Mouse (Mus musculus) lung, postnatal 0 days (tissue): ENCODE measurements around the gene Papln. TPM values are rescaled to one million over a fixed set of nuclear protein-coding genes. Genes with fewer than 3 reads are reported as not detected.

Experiments used
- ATAC-seq: fragments of 200-750 bp; cut with Nextera tagmentation; 2 replicates; pipeline ENCODE4 v1.8.0; 2017; ENCODE audit warnings: moderate library complexity
- DNase-seq: peaks from one replicate; pipeline ENCODE4 v3.0.0-alpha.2; 2016; ENCODE audit warnings: low spot score
- H3K27ac ChIP-seq: fragments of 300-500 bp; sonication (generic); 2 replicates; pipeline ENCODE4 v1.5.1; 2014; ENCODE audit warnings: antibody characterized with exemption, mild to moderate bottlenecking, low read length, mixed read lengths
- H3K27me3 ChIP-seq: fragments of 300-500 bp; sonication (generic); replicated peaks from 2 replicates; pipeline ENCODE4 v1.6.1; 2014; ENCODE audit warnings: low read length, mixed read lengths; ENCODE audit not compliant: insufficient read depth
- H3K36me3 ChIP-seq: fragments of 300-500 bp; sonication (generic); 2 replicates; pipeline ENCODE4 v1.6.1; 2014; ENCODE audit warnings: low read length, mixed read lengths; ENCODE audit not compliant: insufficient read depth
- H3K4me1 ChIP-seq: fragments of 300-500 bp; sonication (generic); 2 replicates; pipeline ENCODE4 v1.6.1; 2014; ENCODE audit warnings: antibody characterized with exemption, low read depth, low read length, mixed read lengths; ENCODE audit not compliant: insufficient read depth
- H3K4me2 ChIP-seq: fragments of 300-500 bp; sonication (generic); replicated peaks from 2 replicates; pipeline ENCODE4 v1.6.1; 2014; ENCODE audit warnings: low read depth, mild to moderate bottlenecking, low read length, moderate library complexity, mixed read lengths
- H3K4me3 ChIP-seq: fragments of 300-500 bp; sonication (generic); 2 replicates; pipeline ENCODE4 v1.5.1; 2014; ENCODE audit warnings: low read depth, low read length
- H3K9ac ChIP-seq: fragments of 300-500 bp; sonication (generic); replicated peaks from 2 replicates; pipeline ENCODE4 v1.6.1; 2014; ENCODE audit warnings: low read depth, mild to moderate bottlenecking
- H3K9me3 ChIP-seq: fragments of 300-500 bp; sonication (generic); 2 replicates; pipeline ENCODE4 v1.6.1; 2016; ENCODE audit warnings: low read length, mixed read lengths
- CTCF ChIP-seq: IDR thresholded peaks from 2 replicates; pipeline ENCODE4 v1.5.1; 2016; ENCODE audit warnings: antibody characterized with exemption, mild to moderate bottlenecking
- EP300 ChIP-seq: IDR thresholded peaks from 2 replicates; pipeline ENCODE4 v1.6.1; 2016; ENCODE audit warnings: antibody characterized with exemption, mild to moderate bottlenecking, control low read depth
- WGBS: fragments of 180-500 bp; shearing (Covaris S2); extraction: QIAGEN DNeasy Blood & Tissue Kit; methylation state at CpG from one replicate; pipeline ENCODE4 v1.1.7; 2014; 5-methylcytosine and 5-hydroxymethylcytosine counted together
- polyA plus RNA-seq: library from polyadenylated mRNA; unstranded; fragments of >200 nt; fragmentation: Nextera tagmentation; extraction: Ambion mirVana; gene quantifications from 2 replicates; pipeline ENCODE4 v1.2.1, GENCODE M21; 2015

Gene Papln
- polyA plus RNA-seq, 1 experiment from 2014 or later: 0.29 TPM

- peak; percentile 13; the same call in 1 of the 2 replicates for ATAC-seq
- Histone ChIP-seq H3K4me1 (peaks cover 6% of the 10 kb centered on the region; the same call in 1 of the 2 replicates), H3K9ac (peak overlapping the region; percentile 16; the same call in 1 of the 2 replicates), H3K36me3 (no peaks in the 10 kb centered on the region), H3K27me3 (no peaks in the 10 kb centered on the region), H3K4me2 (peak overlapping the region; percentile 67), H3K9me3 (no peaks in the 10 kb centered on the region), H3K27ac (no peak overlapping the region), H3K4me3 (peak overlapping the region; percentile 27; the same call in 1 of the 2 replicates)
- WGBS: 4% methylated on average over 14 of the region's 14 CpGs
- no peak for DNase-seq
- TF ChIP-seq CTCF (no peak), EP300 (no peak)
These were observed 571 bp downstream of the Papln start for GRCm38 (mm10) chr12:83764044-83764365.

- WGBS: 74% methylated on average over 10 of the region's 10 CpGs
- Histone ChIP-seq H3K4me1 (peaks cover 6% of the 10 kb centered on the region; the same call in 1 of the 2 replicates), H3K9me3 (no peaks in the 10 kb centered on the region), H3K9ac (no peak overlapping the region), H3K27ac (no peak overlapping the region), H3K4me3 (no peak overlapping the region), H3K27me3 (no peaks in the 10 kb centered on the region), H3K4me2 (no peak overlapping the region), H3K36me3 (no peaks in the 10 kb centered on the region)
- ATAC-seq (no peak), DNase-seq (no peak)
- TF ChIP-seq EP300 (no peak), CTCF (no peak)
These were observed 1.1 kb downstream of the Papln start for GRCm38 (mm10) chr12:83764519-83764918.

GRCm38 (mm10) chr12:83765965-83766603 is 2.6 kb downstream of the Papln start:
- Histone ChIP-seq H3K9ac (no peak overlapping the region), H3K9me3 (no peaks in the 10 kb centered on the region), H3K4me3 (no peak overlapping the region), H3K4me1 (peaks cover 6% of the 10 kb centered on the region; the same call in 1 of the 2 replicates), H3K27me3 (no peaks in the 10 kb centered on the region), H3K27ac (no peak overlapping the region), H3K36me3 (no peaks in the 10 kb centered on the region), H3K4me2 (no peak overlapping the region)
- WGBS: 76% methylated on average over 13 of the region's 13 CpGs
- DNase-seq (no peak), ATAC-seq (no peak)
- TF ChIP-seq EP300: no peak
- TF ChIP-seq CTCF: no peak

DNA sequence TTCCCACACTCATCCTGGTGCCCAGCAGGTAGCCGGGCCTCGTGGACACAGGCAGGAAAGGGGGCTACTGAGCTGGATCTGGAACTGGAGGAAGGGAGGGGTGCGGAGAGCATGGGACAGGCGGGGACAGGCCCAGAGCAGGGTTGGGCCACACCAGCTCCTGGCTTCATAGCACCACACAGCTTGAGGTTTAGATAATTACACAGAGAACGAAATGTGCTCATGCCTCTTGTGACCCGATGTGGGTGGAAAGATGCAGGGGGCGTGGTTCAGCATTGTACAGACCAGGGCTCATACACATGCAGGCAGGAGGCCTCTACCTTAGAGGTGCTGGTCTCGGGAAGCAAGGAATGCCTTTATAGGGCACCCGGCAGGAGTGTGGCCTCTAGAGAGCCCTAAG is 4.4 kb downstream of the Papln start:
- Histone ChIP-seq H3K4me3 (no peak overlapping the region), H3K4me2 (no peak overlapping the region), H3K9me3 (no peaks in the 10 kb centered on the region), H3K9ac (no peak overlapping the region), H3K4me1 (peaks cover 6% of the 10 kb centered on the region; the same call in 1 of the 2 replicates), H3K36me3 (no peaks in the 10 kb centered on the region), H3K27ac (no peak overlapping the region), H3K27me3 (no peaks in the 10 kb centered on the region)
- 71% methylated on average over 9 of the region's 9 CpGs for WGBS
- DNase-seq (no peak), ATAC-seq (0 out of 2 replicates have a peak, but pooled peaks have one; percentile 4)
- TF ChIP-seq CTCF (no peak), EP300 (no peak)

DNA sequence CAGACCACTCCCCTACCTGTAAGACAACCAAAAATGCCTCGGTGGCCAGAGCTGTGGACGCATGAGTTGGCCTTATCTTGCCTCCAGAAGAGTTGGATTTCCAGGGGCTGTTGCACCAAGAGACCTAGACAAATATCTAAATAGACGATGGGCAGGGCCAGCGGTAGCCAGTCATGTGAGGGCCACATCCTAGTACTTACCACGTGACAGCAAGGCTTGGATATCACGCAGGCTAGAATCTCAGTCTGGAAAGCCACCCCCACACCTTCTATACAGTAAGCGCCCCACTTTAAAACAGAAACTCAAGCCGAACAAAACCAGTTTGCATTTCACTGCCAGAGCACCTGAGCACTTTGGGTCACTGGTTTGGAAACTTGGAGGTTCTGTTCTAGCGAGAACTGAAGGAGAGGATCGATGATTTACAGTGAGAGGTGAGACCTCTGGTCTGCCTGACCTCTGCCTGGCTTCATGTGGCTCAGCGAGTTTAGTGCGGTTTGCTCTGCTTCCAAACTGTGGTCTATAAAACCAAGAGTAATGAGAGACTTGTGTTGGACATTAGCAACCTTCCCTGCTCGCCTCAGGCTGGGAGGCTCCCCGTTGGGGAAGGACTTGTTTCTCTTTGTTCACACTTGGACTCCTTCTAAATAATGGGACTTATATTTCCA is 4.9 kb downstream of the Papln start:
- no peaks in the 10 kb centered on the region for H3K27me3 ChIP-seq
- no peak overlapping the region for H3K4me3 ChIP-seq
- ATAC-seq: no peak
- 59% methylated on average over 14 of the region's 14 CpGs for whole genome bisulfite sequencing
- no peak for TF ChIP-seq EP300
- TF ChIP-seq CTCF: no peak
- H3K36me3 ChIP-seq: no peaks in the 10 kb centered on the region
- DNase-seq: no peak
- H3K4me1 ChIP-seq: peaks cover 3% of the 10 kb centered on the region; the same call in 1 of the 2 replicates
- no peak overlapping the region for H3K27ac ChIP-seq
- no peak overlapping the region for H3K9ac ChIP-seq
- no peaks in the 10 kb centered on the region for H3K9me3 ChIP-seq
- no peak overlapping the region for H3K4me2 ChIP-seq

DNA sequence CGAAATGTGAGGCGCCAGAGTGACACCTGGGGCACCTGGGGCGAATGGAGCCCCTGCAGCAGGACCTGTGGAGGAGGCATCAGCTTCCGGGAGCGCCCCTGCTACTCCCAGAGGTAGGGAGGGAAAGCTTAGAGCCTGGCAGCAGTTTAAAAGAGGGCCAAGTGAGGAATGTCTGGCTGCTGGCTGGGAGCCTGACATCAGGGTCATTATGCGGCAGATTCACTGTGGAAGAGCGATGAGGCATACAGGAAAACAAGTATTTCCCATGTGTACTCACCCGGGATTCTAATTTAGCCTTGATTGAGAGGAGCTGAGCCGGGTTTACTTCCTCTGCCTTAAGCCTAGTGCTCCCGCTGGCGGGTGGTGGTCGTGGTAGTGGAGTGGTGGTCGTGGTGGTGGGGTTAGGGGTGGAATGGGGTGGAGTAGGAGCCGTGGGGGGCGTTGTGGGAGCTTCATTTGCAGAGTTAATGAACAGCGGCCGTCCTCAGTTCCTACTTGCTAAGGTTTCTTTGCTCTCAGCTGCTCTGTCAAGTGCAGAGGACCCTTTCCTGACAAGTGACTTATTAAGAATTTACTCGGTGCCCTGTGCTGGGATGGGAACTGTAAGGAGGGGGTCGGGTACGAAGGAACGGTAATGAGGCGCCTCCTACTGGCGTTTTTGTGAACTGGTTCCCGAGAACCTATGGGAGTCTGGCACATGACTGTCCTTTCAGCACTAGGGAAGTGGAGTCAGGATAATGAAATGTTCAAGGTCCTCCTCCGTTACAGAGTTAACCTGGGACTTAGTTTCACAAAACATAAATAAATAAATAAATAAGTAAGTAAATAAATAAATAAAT is 7.2 kb downstream of the Papln start:
- TF ChIP-seq CTCF: peak; percentile 83
- TF ChIP-seq EP300: no peak
- no peaks in the 10 kb centered on the region for H3K36me3 ChIP-seq
- H3K27ac ChIP-seq: no peak overlapping the region
- H3K4me3 ChIP-seq: no peak overlapping the region
- no peaks in the 10 kb centered on the region for H3K27me3 ChIP-seq
- DNase-seq (peak; percentile 82), ATAC-seq (peak; percentile 68)
- no peaks in the 10 kb centered on the region for H3K9me3 ChIP-seq
- no peak overlapping the region for H3K9ac ChIP-seq
- H3K4me2 ChIP-seq: peak overlapping the region; percentile 38; the same call in 1 of the 2 replicates
- no peaks in the 10 kb centered on the region for H3K4me1 ChIP-seq
- 4% methylated on average over 25 of the region's 25 CpGs for WGBS
